Mouse (Mus musculus): ENCODE results near the gene Arhgef28.

DNA sequence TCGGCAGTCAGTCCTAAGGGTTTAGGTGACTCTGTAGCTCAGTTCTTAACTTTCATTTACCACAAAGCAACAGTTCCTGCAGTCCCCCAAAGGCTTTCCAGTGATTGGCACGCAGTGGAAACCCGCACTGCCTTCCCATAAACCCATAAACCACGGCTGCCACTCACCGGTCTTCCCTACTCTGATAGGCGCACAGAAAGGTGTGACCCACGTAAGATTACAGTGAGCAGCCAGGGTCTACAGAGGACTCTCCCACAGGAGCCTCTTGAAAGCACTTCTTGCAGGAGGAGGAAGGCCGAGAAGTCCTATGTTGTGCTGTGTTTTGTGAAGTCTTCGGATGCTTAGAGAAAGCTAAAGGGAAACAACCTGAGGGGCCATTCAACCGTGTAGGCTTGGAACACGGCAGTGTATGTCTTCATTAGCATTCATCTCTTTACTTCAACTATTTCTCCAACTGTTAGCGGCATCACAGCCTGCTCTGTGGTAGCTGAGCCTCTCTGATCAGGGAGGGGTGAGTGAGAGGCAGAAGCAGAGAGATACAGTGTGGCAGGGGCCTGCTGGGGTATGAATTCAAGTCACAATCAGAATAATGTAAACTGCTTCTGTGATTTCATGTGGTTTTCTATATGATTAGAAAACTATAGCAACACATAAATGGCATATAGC is 189.2 kb downstream of the Arhgef28 start:
- TF ChIP-seq POLR2A (IDR thresholded peaks at IDR 0.05; ENCODE audit: insufficient read depth, low read depth, low read length) (no peak), CTCF (IDR thresholded peaks at IDR 0.05; ENCODE audit: insufficient read depth, low read depth, low read length) (no peak)
